Mouse (Mus musculus): ENCODE measurements at regions not wholly inside any gene's neighbourhood (a gene's known extent, or its start where the extent isn't known, plus 50 kb on each side); places are given as distances from the start of the nearest gene placed in this dataset.

DNA sequence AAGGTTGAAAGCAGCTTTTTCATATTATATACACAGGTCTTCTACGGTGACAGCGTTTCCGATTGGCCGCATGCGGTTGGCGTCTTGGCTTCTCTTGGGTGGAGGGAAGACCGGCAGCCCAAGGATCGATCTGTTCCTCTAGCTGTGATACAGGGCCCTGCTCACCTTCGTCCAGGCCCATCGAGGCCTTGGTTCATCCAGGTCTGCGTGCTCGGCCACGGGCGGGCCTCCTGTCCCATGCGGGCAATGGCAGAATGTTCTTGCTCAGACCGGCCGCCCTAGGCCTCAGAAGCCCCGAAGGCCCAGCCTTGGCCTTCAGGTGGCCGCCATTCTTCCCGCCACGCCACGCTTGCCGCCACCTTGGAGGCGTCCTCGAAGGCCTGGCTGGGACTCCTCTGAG lies 194.4 kb upstream of the Ppp6c start:
- no peak for TF ChIP-seq CTCF (IDR thresholded peaks at IDR 0.05; ENCODE audit: insufficient read depth, low read length)
- TF ChIP-seq POLR2A (IDR thresholded peaks at IDR 0.05; ENCODE audit: borderline replicate concordance, extremely low read depth, low read depth, low read length) = no peak
- 98% methylated on average over 21 of the region's 25 CpGs for WGBS
- Histone ChIP-seq H3K4me1 (ENCODE audit: control insufficient read depth, insufficient read depth, low read length) (no peaks in the 10 kb centered on the region), H3K4me3 (replicated peaks; ENCODE audit: extremely low read depth, low read depth, low read length) (no peak overlapping the region)
- no peak for DNase-seq

DNA sequence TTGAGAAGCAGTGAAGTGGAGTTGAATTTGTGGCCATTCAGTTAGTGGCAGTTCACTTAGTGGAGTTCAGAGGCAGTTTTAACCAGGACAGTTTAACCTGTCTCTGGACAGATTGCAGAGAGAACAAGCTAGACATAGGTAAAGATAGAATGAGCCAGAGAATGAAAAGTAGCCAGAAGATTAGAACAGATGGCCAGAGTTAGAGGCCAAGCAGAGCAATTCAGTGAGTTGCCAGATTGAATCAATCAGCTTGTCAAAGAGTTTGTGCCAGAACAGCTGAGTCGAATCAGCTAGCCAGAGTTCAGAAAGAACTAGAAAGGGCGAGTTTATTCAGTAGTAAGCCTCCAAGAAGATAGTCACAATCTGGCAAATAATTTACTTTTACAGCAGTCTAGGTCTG lies 174.1 kb upstream of the Ppp6c start:
- TF ChIP-seq CTCF (IDR thresholded peaks at IDR 0.05; ENCODE audit: insufficient read depth, low read length) = no peak
- Histone ChIP-seq H3K4me3 (replicated peaks; ENCODE audit: extremely low read depth, low read depth, low read length) (no peak overlapping the region), H3K4me1 (ENCODE audit: control insufficient read depth, insufficient read depth, low read length) (no peaks in the 10 kb centered on the region)
- no peak for DNase-seq
- 31% methylated on average over 2 of the region's 2 CpGs for WGBS

DNA sequence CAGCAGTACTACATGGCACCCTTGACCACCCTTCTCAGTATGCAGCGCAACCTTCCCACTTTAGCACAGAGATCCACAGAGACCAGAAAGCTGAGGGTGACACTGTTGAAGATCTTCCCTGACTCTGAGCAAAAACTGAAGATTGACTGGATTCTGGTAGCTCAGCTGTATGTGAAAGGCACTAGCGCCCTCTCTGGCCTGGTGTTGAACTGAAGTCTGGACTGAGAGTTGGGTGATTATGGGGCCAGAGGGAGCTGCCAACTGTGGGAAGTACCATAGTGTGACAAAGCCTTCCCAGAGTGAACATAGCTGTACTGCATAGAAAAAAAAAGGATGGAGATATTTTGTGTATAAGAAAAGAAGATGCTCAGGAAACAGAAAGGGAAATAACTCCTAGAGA lies 173.3 kb upstream of the Ppp6c start:
- H3K4me3 ChIP-seq (replicated peaks; ENCODE audit: extremely low read depth, low read depth, low read length) = no peak overlapping the region
- TF ChIP-seq POLR2A (IDR thresholded peaks at IDR 0.05; ENCODE audit: borderline replicate concordance, extremely low read depth, low read depth, low read length) = no peak
- no peak for TF ChIP-seq CTCF (IDR thresholded peaks at IDR 0.05; ENCODE audit: insufficient read depth, low read length)
- no peak for DNase-seq
- no peaks in the 10 kb centered on the region for H3K4me1 ChIP-seq (ENCODE audit: control insufficient read depth, insufficient read depth, low read length)
- WGBS = 64% methylated on average over 2 of the region's 2 CpGs

DNA sequence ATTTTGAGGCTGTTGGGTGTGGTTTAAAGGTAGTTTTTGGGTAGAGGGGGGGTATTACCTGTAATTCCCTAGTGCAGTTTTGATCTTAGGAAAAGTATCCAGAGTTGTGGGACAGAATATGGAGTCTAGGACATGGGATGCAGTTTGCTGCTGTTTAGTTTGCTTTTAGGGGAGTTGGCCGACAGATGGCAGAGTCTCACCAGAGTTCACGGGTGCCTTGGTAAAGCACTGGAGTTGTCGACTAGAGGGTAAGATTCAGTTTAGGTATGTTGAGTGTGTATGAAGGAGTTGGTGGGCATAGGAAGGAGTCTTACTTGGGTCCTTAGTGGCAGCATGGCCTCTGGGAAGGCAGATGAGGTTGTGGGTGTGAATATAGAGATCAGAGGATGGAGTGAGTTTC lies 168.4 kb upstream of the Ppp6c start:
- no peak for DNase-seq
- TF ChIP-seq POLR2A (IDR thresholded peaks at IDR 0.05; ENCODE audit: borderline replicate concordance, extremely low read depth, low read depth, low read length) = no peak
- TF ChIP-seq CTCF (IDR thresholded peaks at IDR 0.05; ENCODE audit: insufficient read depth, low read length) = no peak
- H3K4me1 ChIP-seq (ENCODE audit: control insufficient read depth, insufficient read depth, low read length) = no peaks in the 10 kb centered on the region
- 64% methylated on average over 3 of the region's 3 CpGs for WGBS
- H3K4me3 ChIP-seq (replicated peaks; ENCODE audit: extremely low read depth, low read depth, low read length) = no peak overlapping the region

DNA sequence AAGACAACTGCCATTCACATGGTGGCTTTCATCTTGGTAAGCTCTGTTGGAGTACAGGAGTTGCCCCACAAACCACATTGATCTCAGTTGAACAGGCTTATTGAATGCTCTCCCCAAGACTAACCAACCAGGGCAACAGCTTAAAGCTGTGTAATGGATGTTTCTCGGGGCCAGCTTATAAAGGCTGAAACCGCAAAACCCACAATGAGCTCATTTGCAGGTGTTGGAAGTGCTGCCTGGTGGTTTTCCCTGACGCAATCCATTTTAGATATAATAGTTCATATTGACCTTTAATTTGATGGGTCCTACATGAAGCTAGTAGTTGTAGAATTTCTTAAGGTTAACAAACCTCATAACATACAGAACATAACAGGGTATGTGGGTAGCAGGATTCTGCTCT lies 151.0 kb upstream of the Ppp6c start:
- TF ChIP-seq POLR2A (IDR thresholded peaks at IDR 0.05; ENCODE audit: borderline replicate concordance, extremely low read depth, low read depth, low read length) (no peak), CTCF (IDR thresholded peaks at IDR 0.05; ENCODE audit: insufficient read depth, low read length) (no peak)
- H3K4me1 ChIP-seq (ENCODE audit: control insufficient read depth, insufficient read depth, low read length) = no peaks in the 10 kb centered on the region
- H3K4me3 ChIP-seq (replicated peaks; ENCODE audit: extremely low read depth, low read depth, low read length) = no peak overlapping the region
- DNase-seq = no peak
- 85% methylated on average over 3 of the region's 3 CpGs for WGBS

DNA sequence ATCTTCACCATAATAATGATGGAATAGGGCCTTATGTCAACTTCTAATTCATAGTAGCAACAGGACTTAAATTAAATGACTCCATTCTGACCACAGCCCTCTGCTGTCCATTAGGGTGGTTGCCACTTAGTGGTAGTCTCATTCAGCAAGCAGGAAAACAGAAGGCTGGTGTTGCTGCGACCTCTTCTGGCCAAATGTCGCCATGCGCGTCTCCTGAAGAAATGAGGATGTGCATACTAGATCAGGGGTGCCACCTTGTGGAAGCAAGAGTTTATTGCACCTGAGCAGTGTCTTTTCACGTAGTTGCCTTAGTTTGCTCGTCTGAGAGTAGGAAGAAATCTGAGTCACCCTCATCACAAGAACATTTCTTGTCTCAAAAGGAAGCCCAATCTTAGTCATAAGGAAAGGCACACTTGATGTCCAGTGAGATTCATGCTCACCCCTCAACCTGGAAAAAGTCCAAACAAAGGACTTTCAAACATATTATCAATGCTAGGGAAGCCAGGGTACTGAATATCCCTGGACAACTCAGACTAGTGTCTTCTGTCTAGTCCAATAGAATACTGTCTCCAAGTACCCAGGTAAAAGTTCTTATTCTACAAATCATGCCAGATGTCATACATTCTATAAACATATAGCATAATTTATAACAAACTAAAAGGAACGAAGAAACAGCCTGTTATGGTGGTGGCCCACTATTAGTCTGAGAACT lies 147.0 kb upstream of the Ppp6c start:
- WGBS = 13% methylated on average over 7 of the region's 7 CpGs

DNA sequence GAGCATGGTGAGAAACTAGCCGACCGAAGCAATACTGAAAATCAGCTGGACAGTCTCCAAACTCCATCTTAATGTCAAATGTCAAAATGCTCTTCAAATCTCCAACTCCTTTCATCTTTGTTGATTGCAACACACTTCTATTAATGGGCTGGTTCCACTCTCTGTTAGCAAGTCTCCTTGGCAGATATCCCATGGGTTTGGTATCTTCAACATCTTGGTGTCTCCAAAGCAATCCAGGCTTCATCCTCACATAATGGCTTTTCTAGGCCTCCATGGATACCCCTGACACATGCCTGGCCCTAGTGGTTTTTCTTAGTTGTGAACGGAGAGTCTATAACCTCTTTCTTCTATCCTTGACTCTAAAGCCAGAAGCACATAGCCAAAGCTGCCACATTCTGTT lies 118.0 kb upstream of the Ppp6c start:
- WGBS = 71% methylated on average over 3 of the region's 3 CpGs
- Histone ChIP-seq H3K4me3 (replicated peaks; ENCODE audit: extremely low read depth, low read depth, low read length) (no peak overlapping the region), H3K4me1 (ENCODE audit: control insufficient read depth, insufficient read depth, low read length) (no peaks in the 10 kb centered on the region)
- no peak for TF ChIP-seq CTCF (IDR thresholded peaks at IDR 0.05; ENCODE audit: insufficient read depth, low read length)
- no peak for TF ChIP-seq POLR2A (IDR thresholded peaks at IDR 0.05; ENCODE audit: borderline replicate concordance, extremely low read depth, low read depth, low read length)
- no peak for DNase-seq

More for the DNA sequence above, 147.0 kb upstream of the Ppp6c start:
- H3K4me1 ChIP-seq (ENCODE audit: control insufficient read depth, insufficient read depth, low read length) = no peaks in the 10 kb centered on the region
- TF ChIP-seq CTCF (IDR thresholded peaks at IDR 0.05; ENCODE audit: insufficient read depth, low read length) = peak; percentile 98
- TF ChIP-seq POLR2A (IDR thresholded peaks at IDR 0.05; ENCODE audit: borderline replicate concordance, extremely low read depth, low read depth, low read length) = no peak
- DNase-seq = peak; percentile 81
- H3K4me3 ChIP-seq (replicated peaks; ENCODE audit: extremely low read depth, low read depth, low read length) = no peak overlapping the region

DNA sequence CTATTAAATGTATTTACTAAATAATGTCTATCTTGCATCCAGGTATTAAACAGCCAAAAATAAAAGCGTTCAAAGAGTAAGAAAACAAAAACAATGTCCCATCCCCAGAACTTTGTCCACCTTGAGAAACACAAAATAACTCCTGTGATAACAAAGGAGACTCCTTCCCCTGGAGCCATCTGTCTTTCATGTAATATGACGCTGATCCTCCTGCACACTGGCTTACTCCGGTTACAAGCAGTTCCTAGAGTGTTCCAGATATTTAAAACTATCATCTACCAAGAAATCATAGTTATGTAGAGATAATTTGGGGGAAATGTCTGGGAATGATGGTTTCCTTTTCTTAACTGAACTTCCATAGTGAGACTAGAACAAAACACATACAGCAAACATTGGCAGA lies 114.2 kb upstream of the Ppp6c start:
- no peaks in the 10 kb centered on the region for H3K4me1 ChIP-seq (ENCODE audit: control insufficient read depth, insufficient read depth, low read length)
- H3K4me3 ChIP-seq (replicated peaks; ENCODE audit: extremely low read depth, low read depth, low read length) = no peak overlapping the region
- TF ChIP-seq CTCF (IDR thresholded peaks at IDR 0.05; ENCODE audit: insufficient read depth, low read length) (no peak), POLR2A (IDR thresholded peaks at IDR 0.05; ENCODE audit: borderline replicate concordance, extremely low read depth, low read depth, low read length) (no peak)
- no peak for DNase-seq
- 44% methylated on average over 3 of the region's 3 CpGs for WGBS

DNA sequence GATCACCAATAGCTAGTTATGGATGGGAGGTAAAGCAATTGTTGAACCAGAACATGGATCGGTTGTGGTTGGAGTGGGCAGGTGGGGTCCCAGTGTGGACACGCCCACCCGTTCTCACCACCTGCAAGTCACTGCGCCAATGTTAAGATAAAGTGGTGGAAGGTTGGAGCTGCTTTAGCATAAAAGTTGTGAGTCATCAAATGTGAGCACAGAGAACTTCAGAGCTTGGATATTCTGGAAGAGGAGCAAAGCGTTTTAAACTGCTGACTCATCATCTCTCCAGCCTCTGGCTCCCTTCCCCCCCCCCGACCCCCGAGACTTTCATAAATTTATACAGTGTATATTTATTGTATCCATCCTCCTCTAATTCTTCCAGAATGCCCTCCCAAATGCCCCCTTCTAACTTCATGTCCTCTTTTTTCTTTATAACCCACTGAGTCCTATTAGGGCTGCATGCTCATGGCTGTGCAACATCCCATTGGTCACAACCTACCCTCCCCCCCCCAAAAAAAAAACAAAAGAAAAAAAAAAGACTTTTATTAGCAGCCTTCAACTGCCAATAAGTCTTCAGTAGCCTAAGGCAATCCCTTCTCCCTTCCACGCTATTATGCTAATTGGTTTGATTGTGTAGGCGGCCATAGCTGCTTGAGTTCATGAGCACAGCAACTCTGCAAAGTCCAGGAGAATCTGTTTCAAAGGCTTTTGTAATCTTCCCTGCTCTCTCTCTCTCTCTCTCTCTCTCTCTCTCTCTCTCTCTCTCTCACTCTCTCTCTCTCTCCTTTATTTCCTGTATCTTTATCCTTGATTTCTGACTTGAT lies 112.8 kb upstream of the Ppp6c start:
- TF ChIP-seq CTCF (IDR thresholded peaks at IDR 0.05; ENCODE audit: insufficient read depth, low read length) (no peak), POLR2A (IDR thresholded peaks at IDR 0.05; ENCODE audit: borderline replicate concordance, extremely low read depth, low read depth, low read length) (no peak)
- WGBS = 80% methylated on average over 9 of the region's 9 CpGs
- no peak overlapping the region for H3K4me3 ChIP-seq (replicated peaks; ENCODE audit: extremely low read depth, low read depth, low read length)
- DNase-seq = no peak
- H3K4me1 ChIP-seq (ENCODE audit: control insufficient read depth, insufficient read depth, low read length) = no peaks in the 10 kb centered on the region

DNA sequence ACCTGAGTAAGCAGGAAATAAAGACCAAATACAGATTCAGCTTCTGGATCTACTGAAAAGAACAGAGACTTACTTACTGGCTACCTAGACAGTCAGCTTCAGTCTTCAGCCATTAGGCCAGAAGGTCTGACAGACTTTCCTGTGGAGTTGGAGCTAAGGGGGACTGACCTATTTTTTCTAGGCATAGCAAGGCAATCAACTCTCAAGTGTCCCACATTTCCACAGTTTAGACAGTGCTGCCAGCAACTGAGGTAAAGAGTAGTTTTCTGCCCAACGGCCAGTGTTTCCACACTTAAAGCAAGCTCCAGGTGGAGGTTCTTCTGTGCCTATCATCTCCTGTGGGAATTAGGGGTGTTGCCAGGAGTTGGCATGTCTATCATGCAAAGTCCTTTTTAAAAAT lies 111.3 kb upstream of the Ppp6c start:
- no peak for DNase-seq
- H3K4me3 ChIP-seq (replicated peaks; ENCODE audit: extremely low read depth, low read depth, low read length) = no peak overlapping the region
- H3K4me1 ChIP-seq (ENCODE audit: control insufficient read depth, insufficient read depth, low read length) = no peaks in the 10 kb centered on the region
- TF ChIP-seq CTCF (IDR thresholded peaks at IDR 0.05; ENCODE audit: insufficient read depth, low read length) (no peak), POLR2A (IDR thresholded peaks at IDR 0.05; ENCODE audit: borderline replicate concordance, extremely low read depth, low read depth, low read length) (no peak)
- WGBS = 77% methylated on average over 1 of the region's 1 CpGs
